Mouse (Mus musculus) cerebellum, adult 2 months (tissue): Measurements from ENCODE around the gene Tgds.

Experiments used
- CTCF ChIP-seq: fragments of 200-500 bp; IDR thresholded peaks from 2 replicates; pipeline ENCODE4 v1.5.1; 2011; ENCODE audit warnings: low read depth, mild to moderate bottlenecking, control low read depth, low read length, moderate library complexity, borderline replicate concordance; ENCODE audit not compliant: insufficient read depth
- POLR2A ChIP-seq: fragments of 200-500 bp; IDR thresholded peaks from 2 replicates; pipeline ENCODE4 v1.6.1; 2011; ENCODE audit warnings: low read length, control low read depth, borderline replicate concordance; ENCODE audit not compliant: insufficient read depth

DNA sequence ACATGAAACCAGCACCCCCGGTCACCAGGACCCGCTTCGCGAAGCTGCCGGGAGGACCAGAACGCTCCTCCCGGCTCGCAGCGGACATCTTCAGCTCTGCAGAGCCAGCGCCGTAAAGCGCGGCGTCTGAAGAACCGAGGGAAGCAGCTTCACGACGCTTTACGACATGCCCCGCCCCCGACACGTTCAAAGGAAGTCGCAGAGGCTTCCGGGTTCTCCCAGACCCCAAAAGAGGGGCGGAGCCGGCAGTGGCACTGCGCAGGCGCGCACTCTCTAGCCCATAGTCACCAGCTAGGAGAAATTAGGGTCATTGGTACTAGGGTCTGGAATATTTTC, at the start of gene Tgds:
- TF ChIP-seq CTCF = no peak
- TF ChIP-seq POLR2A = peak; percentile 99
